Mouse (Mus musculus) ES-Bruce4 (cell line): ENCODE data around the gene Kirrel3. TPM values are rescaled to one million over a fixed set of nuclear protein-coding genes. Genes with fewer than 3 reads are reported as not detected.

Experiments used
- H3K27ac ChIP-seq: 2 replicates; pipeline ENCODE4 v1.5.1; 2012; ENCODE audit warnings: low read length, inconsistent platforms; ENCODE audit not compliant: insufficient read depth
- H3K27me3 ChIP-seq: 2 replicates; pipeline ENCODE4 v1.6.1; 2012; ENCODE audit warnings: mild to moderate bottlenecking, low read length, inconsistent platforms; ENCODE audit not compliant: control insufficient read depth, poor library complexity, insufficient read depth, severe bottlenecking
- H3K36me3 ChIP-seq: 2 replicates; pipeline ENCODE4 v1.6.1; 2012; ENCODE audit warnings: inconsistent platforms, mild to moderate bottlenecking, low read length, moderate library complexity; ENCODE audit not compliant: control insufficient read depth, poor library complexity, insufficient read depth, severe bottlenecking
- H3K4me1 ChIP-seq: one replicate; pipeline ENCODE4 v1.8.1; 2011; ENCODE audit warnings: low read length; ENCODE audit not compliant: control insufficient read depth, insufficient read depth
- H3K4me3 ChIP-seq: 2 replicates; pipeline ENCODE4 v1.5.1; 2011; ENCODE audit warnings: low read depth, mild to moderate bottlenecking, low read length
- H3K9ac ChIP-seq: 2 replicates; pipeline ENCODE4 v1.6.1; 2012; ENCODE audit warnings: low read depth, mild to moderate bottlenecking, inconsistent platforms; ENCODE audit not compliant: poor library complexity, severe bottlenecking
- H3K9me3 ChIP-seq: replicated peaks from 2 replicates; pipeline ENCODE4 v1.6.1; 2012; ENCODE audit warnings: mild to moderate bottlenecking, low read length, inconsistent platforms; ENCODE audit not compliant: control insufficient read depth, poor library complexity, insufficient read depth, severe bottlenecking
- CTCF ChIP-seq: IDR thresholded peaks from one replicate; pipeline ENCODE4 v1.8.1; 2011; ENCODE audit warnings: low read depth, low read length
- EP300 ChIP-seq: IDR thresholded peaks from 2 replicates; pipeline ENCODE4 v1.6.1; 2011; ENCODE audit warnings: low read depth, low read length; ENCODE audit not compliant: insufficient read depth
- POLR2A ChIP-seq: IDR thresholded peaks from one replicate; pipeline ENCODE4 v1.8.1; 2011; ENCODE audit warnings: low read length; ENCODE audit not compliant: insufficient read depth
- polyA plus RNA-seq: library from polyadenylated mRNA; stranded (reverse); fragments of >200 nt; gene quantifications from 2 replicates; pipeline ENCODE4 v1.2.4, GENCODE M21; 2011; ENCODE audit warnings: low read depth; ENCODE audit not compliant: missing spikeins, insufficient read depth, insufficient read length

Kirrel3 gene
- polyA plus RNA-seq, 1 experiment: 0.52 TPM

DNA sequence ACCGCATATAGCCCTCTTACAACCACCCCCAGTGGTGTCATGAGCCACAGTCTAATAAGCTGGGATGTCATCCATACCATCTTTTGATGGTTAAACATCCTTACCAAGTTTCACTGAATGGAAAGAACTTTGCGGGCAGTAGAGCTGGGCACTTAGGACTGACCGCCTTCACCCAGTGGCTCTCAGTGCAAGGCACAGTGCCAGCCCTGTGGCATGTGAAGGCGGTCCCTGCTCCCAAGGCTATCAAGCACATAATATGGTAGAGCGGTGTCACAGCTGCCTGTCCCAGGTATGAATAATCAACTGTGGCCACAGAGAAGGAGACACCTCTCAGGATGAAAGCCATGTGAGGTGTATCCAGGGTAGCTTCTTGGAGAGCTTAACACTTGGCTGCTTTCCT lies 433.3 kb downstream of the Kirrel3 start:
- TF ChIP-seq EP300 (no peak), CTCF (no peak), POLR2A (no peak)
- Histone ChIP-seq H3K36me3 (no peaks in the 10 kb centered on the region), H3K27ac (no peak overlapping the region), H3K27me3 (no peaks in the 10 kb centered on the region), H3K4me3 (no peak overlapping the region), H3K9ac (no peak overlapping the region), H3K4me1 (no peaks in the 10 kb centered on the region), H3K9me3 (no peaks in the 10 kb centered on the region)

DNA sequence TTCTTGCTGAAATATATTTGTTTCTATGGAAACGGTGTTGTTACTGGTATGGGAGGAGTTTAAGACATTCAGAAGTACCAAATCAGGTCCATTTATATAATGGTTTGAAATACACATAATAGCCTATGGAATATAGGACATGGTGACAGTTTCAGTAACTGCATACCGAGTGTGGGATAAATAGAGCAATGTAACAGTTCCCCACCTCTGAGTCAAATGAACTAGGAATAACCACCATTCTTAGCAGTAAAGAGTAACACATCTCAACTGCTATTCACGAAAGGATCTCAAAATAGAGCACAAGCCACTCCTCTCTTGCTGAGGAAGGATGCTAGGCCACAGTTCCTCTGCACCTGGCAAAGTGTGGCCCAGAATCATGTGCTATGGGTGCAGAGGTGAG lies 434.4 kb downstream of the Kirrel3 start:
- no peaks in the 10 kb centered on the region for H3K9me3 ChIP-seq
- no peak overlapping the region for H3K27ac ChIP-seq
- H3K36me3 ChIP-seq: no peaks in the 10 kb centered on the region
- no peak overlapping the region for H3K9ac ChIP-seq
- no peak overlapping the region for H3K4me3 ChIP-seq
- H3K4me1 ChIP-seq: no peaks in the 10 kb centered on the region
- H3K27me3 ChIP-seq: no peaks in the 10 kb centered on the region
- TF ChIP-seq POLR2A (no peak), CTCF (no peak), EP300 (no peak)

DNA sequence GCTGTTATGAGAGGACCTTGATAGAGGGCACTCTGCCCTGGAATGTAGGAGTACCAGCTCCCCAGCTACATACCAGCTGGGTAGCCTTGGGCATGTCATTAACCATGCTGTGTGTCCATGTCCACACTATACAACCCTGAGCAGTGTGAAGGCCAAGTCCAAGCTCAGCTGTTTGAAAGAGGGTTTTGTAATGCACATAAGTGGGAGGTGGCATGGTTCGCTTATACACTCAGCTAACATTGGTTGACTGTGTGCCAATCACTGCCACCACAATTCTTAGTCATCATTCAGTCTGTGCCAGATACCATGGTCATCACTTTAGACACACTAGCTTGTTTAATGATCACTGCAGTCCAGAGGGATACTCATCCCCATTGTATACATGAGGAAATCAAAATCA lies 436.2 kb downstream of the Kirrel3 start:
- TF ChIP-seq EP300 (no peak), POLR2A (no peak), CTCF (no peak)
- Histone ChIP-seq H3K4me3 (no peak overlapping the region), H3K9me3 (no peaks in the 10 kb centered on the region), H3K36me3 (no peaks in the 10 kb centered on the region), H3K9ac (no peak overlapping the region), H3K27ac (no peak overlapping the region), H3K27me3 (peaks cover 2% of the 10 kb centered on the region; the same call in 1 of the 2 replicates), H3K4me1 (no peaks in the 10 kb centered on the region)

GRCm38 (mm10) chr9:34922716-34923115 lies 437.0 kb downstream of the Kirrel3 start:
- Histone ChIP-seq H3K9me3 (no peaks in the 10 kb centered on the region), H3K27ac (no peak overlapping the region), H3K4me1 (no peaks in the 10 kb centered on the region), H3K27me3 (peaks cover 2% of the 10 kb centered on the region; the same call in 1 of the 2 replicates), H3K4me3 (no peak overlapping the region), H3K9ac (no peak overlapping the region), H3K36me3 (no peaks in the 10 kb centered on the region)
- TF ChIP-seq CTCF (no peak), POLR2A (no peak), EP300 (no peak)

DNA sequence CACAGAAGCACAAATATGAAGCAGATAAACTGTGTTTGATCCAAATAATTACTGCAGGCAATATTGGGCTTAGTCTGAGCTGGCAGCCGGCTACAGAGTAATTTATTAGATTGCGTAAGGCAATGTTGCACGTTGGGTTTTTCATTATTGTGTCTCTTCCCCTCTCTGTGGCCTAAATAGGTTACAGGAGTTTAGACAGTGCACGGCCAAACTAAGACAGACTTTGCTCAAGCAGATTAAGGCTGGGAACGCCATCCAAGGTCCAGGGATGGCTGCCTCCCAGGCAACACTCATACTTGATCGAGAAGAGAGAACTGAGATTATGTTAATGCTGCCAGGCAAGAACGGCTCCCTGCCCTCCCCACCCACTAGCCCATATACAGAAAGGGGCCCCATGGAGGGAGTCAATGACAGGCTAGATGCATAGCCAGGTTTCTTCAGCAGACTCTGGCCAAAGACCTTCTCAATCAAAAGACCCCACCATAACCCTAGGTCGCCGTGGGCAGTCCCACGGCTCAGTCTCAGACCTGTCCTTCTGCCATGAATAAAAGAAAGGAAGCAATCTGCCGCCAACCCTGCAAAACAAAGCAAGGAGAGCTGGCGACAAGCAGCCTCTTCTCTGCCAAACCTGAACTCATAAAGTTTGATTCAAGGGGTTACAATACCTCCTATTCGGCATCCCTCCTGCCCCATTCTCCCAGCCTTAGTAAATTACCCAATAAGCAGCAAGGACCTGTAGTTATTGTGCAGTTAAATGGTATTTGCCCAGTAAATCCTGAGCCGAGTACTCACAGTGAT lies 437.6 kb downstream of the Kirrel3 start:
- no peak overlapping the region for H3K9ac ChIP-seq
- no peaks in the 10 kb centered on the region for H3K36me3 ChIP-seq
- no peak overlapping the region for H3K27ac ChIP-seq
- TF ChIP-seq EP300 (no peak), CTCF (no peak), POLR2A (no peak)
- H3K4me3 ChIP-seq: no peak overlapping the region
- H3K9me3 ChIP-seq: no peaks in the 10 kb centered on the region
- H3K4me1 ChIP-seq: no peaks in the 10 kb centered on the region
- H3K27me3 ChIP-seq: peaks cover 2% of the 10 kb centered on the region; the same call in 1 of the 2 replicates

- no peaks in the 10 kb centered on the region for H3K4me1 ChIP-seq
- H3K4me3 ChIP-seq: no peak overlapping the region
- no peak overlapping the region for H3K9ac ChIP-seq
- no peaks in the 10 kb centered on the region for H3K36me3 ChIP-seq
- no peak for TF ChIP-seq POLR2A
- no peak for TF ChIP-seq CTCF
- TF ChIP-seq EP300: no peak
- peaks cover 2% of the 10 kb centered on the region; the same call in 1 of the 2 replicates for H3K27me3 ChIP-seq
- no peaks in the 10 kb centered on the region for H3K9me3 ChIP-seq
- H3K27ac ChIP-seq: no peak overlapping the region
These were observed 439.9 kb downstream of the Kirrel3 start for GRCm38 (mm10) chr9:34925616-34926015.
